Mouse (Mus musculus) kidney, postnatal 10 days (tissue): ENCODE data around the gene Cnnm2.
"Not testable (repeated sequence)": the region's sequence is repeated elsewhere in the genome, so short reads cannot be mapped to it uniquely, and the experiment has no call there.

Experiments
- DNase-seq: peaks from one replicate; pipeline ENCODE4 v3.0.0; 2021; ENCODE audit warnings: mixed read lengths

Gene Cnnm2

GRCm38 (mm10) chr19:46761247-46761946 lies at the start of gene Cnnm2:
Cnnm2 (plus strand) TSS chr19:46761596.
- peak; percentile 100 for DNase-seq

GRCm38 (mm10) chr19:46714234-46714633 lies 47.2 kb upstream of the Cnnm2 start:
- no peak for DNase-seq

- DNase-seq: no peak
Observed at GRCm38 (mm10) chr19:46715016-46715415, 46.4 kb upstream of the Cnnm2 start.

- no peak for DNase-seq
Observed at GRCm38 (mm10) chr19:46718150-46718549, 43.2 kb upstream of the Cnnm2 start.

GRCm38 (mm10) chr19:46724411-46724810 lies 37.0 kb upstream of the Cnnm2 start:
- no peak for DNase-seq

GRCm38 (mm10) chr19:46726142-46726541 lies 35.3 kb upstream of the Cnnm2 start:
- DNase-seq: no peak

- peak; percentile 45 for DNase-seq
Observed at GRCm38 (mm10) chr19:46727140-46727736, 34.2 kb upstream of the Cnnm2 start.

- no peak for DNase-seq
Observed at GRCm38 (mm10) chr19:46727945-46728540, 33.4 kb upstream of the Cnnm2 start.

- no peak for DNase-seq
Observed at GRCm38 (mm10) chr19:46728909-46729308, 32.5 kb upstream of the Cnnm2 start.

- no peak for DNase-seq
Observed at GRCm38 (mm10) chr19:46731351-46731750, 30.0 kb upstream of the Cnnm2 start.

GRCm38 (mm10) chr19:46732673-46733072 lies 28.7 kb upstream of the Cnnm2 start:
- DNase-seq: not testable (repeated sequence)

- no peak for DNase-seq
Observed at GRCm38 (mm10) chr19:46733626-46734025, 27.8 kb upstream of the Cnnm2 start.

- no peak for DNase-seq
Observed at GRCm38 (mm10) chr19:46735241-46735640, 26.2 kb upstream of the Cnnm2 start.

- no peak for DNase-seq
Observed at GRCm38 (mm10) chr19:46737106-46737505, 24.3 kb upstream of the Cnnm2 start.

GRCm38 (mm10) chr19:46740341-46741008 lies 20.9 kb upstream of the Cnnm2 start:
- peak; percentile 80 for DNase-seq

GRCm38 (mm10) chr19:46741574-46741973 lies 19.8 kb upstream of the Cnnm2 start:
- DNase-seq: no peak

GRCm38 (mm10) chr19:46744681-46745080 lies 16.7 kb upstream of the Cnnm2 start:
- DNase-seq: no peak

GRCm38 (mm10) chr19:46747799-46748198 lies 13.6 kb upstream of the Cnnm2 start:
- no peak for DNase-seq

GRCm38 (mm10) chr19:46752235-46752634 lies 9.2 kb upstream of the Cnnm2 start:
- no peak for DNase-seq

- peak; percentile 75 for DNase-seq
Observed at GRCm38 (mm10) chr19:46755066-46755465, 6.3 kb upstream of the Cnnm2 start.

GRCm38 (mm10) chr19:46756221-46756620 lies 5.2 kb upstream of the Cnnm2 start:
- no peak for DNase-seq

- DNase-seq: no peak
Observed at GRCm38 (mm10) chr19:46759096-46759495, 2.3 kb upstream of the Cnnm2 start.

- not testable (repeated sequence) for DNase-seq
Observed at GRCm38 (mm10) chr19:46759909-46760308, 1.5 kb upstream of the Cnnm2 start.
